ENCODE assay signal across 10 mouse cellular contexts in genomic region chr1:162043788-162044717, GRCm38 (mm10).
DNase-seq lines count a peak whose midpoint lies in the region; ATAC-seq and TF ChIP-seq lines count a peak whose summit lies in the region.
"Had no signal": no experiment of that assay in that cellular context is flagged by ENCODE, and none has a peak within 500 bp of the region (broad histone marks: within the 10 kb centered on the region; RNA-seq: fewer than 3 reads in every experiment).

No protein-coding gene starts in this region.

- no peaks in the 10 kb centered on the region for H3K9me3 ChIP-seq in lung, embryonic 16.5 days (ENCODE audit: control insufficient read depth, low read length)
- no peaks in the 10 kb centered on the region for H3K9me3 ChIP-seq in stomach, embryonic 16.5 days (replicated peaks; ENCODE audit: control insufficient read depth, low read length)
- H3K9me3 ChIP-seq: megakaryocyte, embryonic 14.5 days had no signal

- no peak overlapping the region for H3K9ac ChIP-seq in heart, adult 2 months (ENCODE audit: low read depth, low read length)
- no peak overlapping the region for H3K9ac ChIP-seq in lung, embryonic 16.5 days (ENCODE audit: low read length)
- H3K9ac ChIP-seq in stomach, embryonic 16.5 days (ENCODE audit: low read length): 0 out of 2 replicates have a peak overlapping the region, but pooled peaks have one; percentile 35

- no peak for TF ChIP-seq POLR2A in heart, adult 2 months (IDR thresholded peaks at IDR 0.05; ENCODE audit: insufficient read depth, low read depth, low read length)

- WGBS in heart, adult 2 months: 64% methylated on average over 8 of the region's 8 CpGs
- WGBS in lung, embryonic 16.5 days: 48% methylated on average over 8 of the region's 8 CpGs
- 50% methylated on average over 8 of the region's 8 CpGs for WGBS in stomach, embryonic 16.5 days

- H3K4me3 ChIP-seq in heart, adult 2 months: no peak overlapping the region
- no peak overlapping the region for H3K4me3 ChIP-seq in lung, embryonic 16.5 days (ENCODE audit: low read length)
- no peak overlapping the region for H3K4me3 ChIP-seq in stomach, embryonic 16.5 days (replicated peaks; ENCODE audit: low read length)
- H3K4me3 ChIP-seq: megakaryocyte, embryonic 14.5 days had no signal

- intact Hi-C loops in heart, adult 2 months (cut with DNase I): no loop called here
- intact Hi-C loops in heart, postnatal 10 days (cut with DNase I): no loop called here

- peaks cover 3% of the 10 kb centered on the region for H3K36me3 ChIP-seq in heart, adult 2 months (ENCODE audit: control insufficient read depth, insufficient read depth, low read length)
- no peaks in the 10 kb centered on the region for H3K36me3 ChIP-seq in lung, embryonic 16.5 days (ENCODE audit: control insufficient read depth, insufficient read depth, low read length)
- H3K36me3 ChIP-seq in stomach, embryonic 16.5 days (ENCODE audit: control insufficient read depth, insufficient read depth, low read length): no peaks in the 10 kb centered on the region

- H3K27ac ChIP-seq in heart, adult 2 months: no peak overlapping the region
- peak overlapping the region; percentile 24; the same call in 1 of the 2 replicates for H3K27ac ChIP-seq in lung, embryonic 16.5 days (ENCODE audit: low read length)
- peak overlapping the region; percentile 72 for H3K27ac ChIP-seq in stomach, embryonic 16.5 days (ENCODE audit: low read length)

- TF ChIP-seq EP300 in heart, adult 2 months (IDR thresholded peaks at IDR 0.05; ENCODE audit: insufficient read depth, low read depth, low read length): no peak

- H3K4me1 ChIP-seq in heart, adult 2 months (ENCODE audit: control insufficient read depth, insufficient read depth, low read length): peaks cover 9% of the 10 kb centered on the region
- peaks cover 25% of the 10 kb centered on the region for H3K4me1 ChIP-seq in lung, embryonic 16.5 days (replicated peaks; ENCODE audit: control insufficient read depth, insufficient read depth, low read length)
- H3K4me1 ChIP-seq in stomach, embryonic 16.5 days (ENCODE audit: control insufficient read depth, insufficient read depth, low read length): peaks cover 13% of the 10 kb centered on the region

- H3K4me2 ChIP-seq in lung, embryonic 16.5 days (ENCODE audit: low read depth, low read length): no peak overlapping the region
- H3K4me2 ChIP-seq in stomach, embryonic 16.5 days (ENCODE audit: low read depth, low read length): no peak overlapping the region

- H3K27me3 ChIP-seq in heart, adult 2 months (ENCODE audit: control insufficient read depth, insufficient read depth, low read length): no peaks in the 10 kb centered on the region
- H3K27me3 ChIP-seq in lung, embryonic 16.5 days (ENCODE audit: control insufficient read depth, insufficient read depth, low read depth, low read length): no peaks in the 10 kb centered on the region
- H3K27me3 ChIP-seq in stomach, embryonic 16.5 days (ENCODE audit: control insufficient read depth, insufficient read depth, low read length): no peaks in the 10 kb centered on the region

- TF ChIP-seq CTCF in heart, adult 2 months (IDR thresholded peaks at IDR 0.05): no peak

- DNase-seq in heart, adult 11 months: peak; percentile 93
- DNase-seq in heart, adult 2 months: no peak
- DNase-seq in lung, postnatal 14 days: no peak
- DNase-seq in heart, postnatal 10 days: peak; percentile 7 to 12
- DNase-seq in right cerebral cortex, postnatal 25 days: no peak
- DNase-seq in spleen, postnatal 14 days (ENCODE audit: low spot score in 2 of 2): no peak
- DNase-seq: cerebellum, postnatal 25 days had no signal

- H3K79me2 ChIP-seq in heart, adult 2 months (replicated peaks; ENCODE audit: control insufficient read depth, insufficient read depth, low read length): no peaks in the 10 kb centered on the region

- 0 out of 2 replicates have a peak, but pooled peaks have one; percentile 56 for ATAC-seq in lung, embryonic 16.5 days (ENCODE audit: low read depth)
- ATAC-seq in stomach, embryonic 16.5 days (ENCODE audit: insufficient read depth, low FRiP score): no peak

Comparison
In these comparisons a context has a peak if more than half of its experiments do, and no peak if none do; other contexts are left out.
1. DNase-seq: peak in heart, adult 11 months (single experiment) and heart, postnatal 10 days (2 of 2); none in heart, adult 2 months (0 of 2), lung, postnatal 14 days (single experiment), right cerebral cortex, postnatal 25 days (single experiment) and spleen, postnatal 14 days (0 of 2).